Mouse (Mus musculus): ENCODE measurements at regions not wholly inside any gene's neighbourhood (a gene's known extent, or its start where the extent isn't known, plus 50 kb on each side); places are given as distances from the start of the nearest gene placed in this dataset.

DNA sequence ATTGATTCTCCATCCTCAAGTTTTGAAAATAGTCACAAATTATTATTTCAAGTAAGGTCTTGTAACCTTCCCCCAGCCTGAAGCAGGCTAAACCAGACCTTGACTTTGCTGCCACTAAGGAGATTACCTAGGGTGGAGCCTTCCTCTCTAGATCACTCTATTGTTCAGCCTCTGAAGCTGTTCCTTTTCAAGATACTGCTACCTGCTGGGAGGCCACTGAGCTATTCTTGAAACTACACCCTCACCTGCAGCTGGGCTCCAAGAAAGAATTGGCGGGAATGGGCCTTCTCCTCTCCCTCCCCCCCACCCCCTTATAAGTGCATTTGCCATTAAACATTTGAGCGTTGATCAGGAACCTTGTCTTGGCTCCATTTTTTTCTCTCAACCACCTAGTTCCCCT is 534.2 kb upstream of the Dmac1 start:
- WGBS, result 36% methylated on average over 2 of the region's 2 CpGs

DNA sequence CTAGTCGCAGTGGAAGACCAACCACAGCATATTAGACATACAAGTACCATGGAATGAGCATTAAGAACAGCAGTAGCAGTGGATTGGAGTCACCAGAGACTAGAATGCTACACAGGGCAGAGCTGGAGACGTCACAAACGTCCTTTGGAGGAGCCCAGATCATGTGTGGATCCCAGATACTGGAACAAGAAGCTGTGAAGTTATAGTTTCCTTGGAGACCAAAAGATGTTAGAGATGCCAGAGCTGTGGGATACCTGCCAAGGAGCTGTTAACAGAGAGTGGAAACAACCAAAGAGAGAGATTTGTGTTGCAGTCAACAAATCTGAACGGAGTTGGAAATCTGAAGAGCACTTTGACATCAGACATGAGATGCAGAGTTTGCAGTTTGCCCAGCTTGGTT is 523.8 kb upstream of the Dmac1 start:
- Histone ChIP-seq H3K27me3 (replicated peaks) (no peaks in the 10 kb centered on the region), H3K4me3 (no peak overlapping the region), H3K27ac (no peak overlapping the region), H3K36me3 (replicated peaks) (no peaks in the 10 kb centered on the region), H3K9me3 (no peaks in the 10 kb centered on the region), H3K4me2 (no peak overlapping the region), H3K9ac (no peak overlapping the region), H3K4me1 (no peaks in the 10 kb centered on the region)
- 84% methylated on average over 4 of the region's 4 CpGs for WGBS
- ATAC-seq (replicated peaks), result no peak

More for the DNA sequence above, 534.2 kb upstream of the Dmac1 start:
- no peaks in the 10 kb centered on the region for H3K4me1 ChIP-seq
- H3K9ac ChIP-seq, result no peak overlapping the region
- H3K9me3 ChIP-seq, result no peaks in the 10 kb centered on the region
- H3K4me3 ChIP-seq, result no peak overlapping the region
- H3K4me2 ChIP-seq, result no peak overlapping the region
- no peak overlapping the region for H3K27ac ChIP-seq
- H3K36me3 ChIP-seq (replicated peaks), result no peaks in the 10 kb centered on the region
- ATAC-seq (replicated peaks), result no peak
- H3K27me3 ChIP-seq (replicated peaks), result no peaks in the 10 kb centered on the region

DNA sequence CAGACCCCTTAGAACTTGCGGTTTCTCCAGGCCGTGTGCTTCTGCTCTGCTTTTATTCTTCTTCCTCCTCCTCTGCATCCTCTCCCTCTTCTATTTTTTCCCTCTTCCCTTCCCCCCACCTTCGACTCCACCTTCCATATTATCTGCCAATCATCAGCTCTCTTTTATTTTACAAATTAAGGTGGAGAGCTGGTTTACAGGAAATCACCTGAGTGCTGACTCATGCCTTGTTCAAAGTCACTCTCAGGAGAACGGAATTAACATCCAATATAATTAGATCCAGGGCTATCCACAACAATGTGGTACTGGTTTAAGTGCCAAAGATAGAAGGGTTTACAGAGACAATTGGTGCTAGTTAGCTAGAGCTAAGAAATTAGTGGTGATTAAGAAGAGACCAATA is 523.1 kb upstream of the Dmac1 start:
- H3K4me2 ChIP-seq, result no peak overlapping the region
- no peaks in the 10 kb centered on the region for H3K36me3 ChIP-seq (replicated peaks)
- WGBS, result 91% methylated on average over 4 of the region's 4 CpGs
- H3K27me3 ChIP-seq (replicated peaks), result no peaks in the 10 kb centered on the region
- H3K9me3 ChIP-seq, result no peaks in the 10 kb centered on the region
- no peak for ATAC-seq (replicated peaks)
- no peak overlapping the region for H3K9ac ChIP-seq
- no peak overlapping the region for H3K27ac ChIP-seq
- H3K4me3 ChIP-seq, result no peak overlapping the region
- H3K4me1 ChIP-seq, result no peaks in the 10 kb centered on the region

DNA sequence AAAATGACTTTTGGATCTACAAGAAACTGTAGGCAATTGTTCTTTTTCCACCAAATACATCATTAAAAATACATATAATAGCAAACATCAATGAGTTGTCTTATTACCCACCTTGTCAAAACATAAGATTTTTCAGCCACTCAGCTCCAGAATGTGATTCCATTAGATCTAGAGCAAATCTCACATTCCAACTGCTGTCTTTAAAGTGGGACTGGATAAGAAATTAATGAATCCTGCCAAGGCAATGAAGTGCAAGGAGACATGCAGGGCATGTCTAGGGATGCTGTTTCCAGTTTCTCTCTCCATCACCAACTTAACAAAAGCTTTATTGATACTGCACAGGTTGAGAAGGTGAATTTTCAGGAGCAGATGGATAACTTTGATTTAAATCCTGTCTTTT is 513.7 kb upstream of the Dmac1 start:
- no peaks in the 10 kb centered on the region for H3K36me3 ChIP-seq (replicated peaks)
- ATAC-seq (replicated peaks), result no peak
- no peaks in the 10 kb centered on the region for H3K27me3 ChIP-seq (replicated peaks)
- no peak overlapping the region for H3K27ac ChIP-seq
- no peak overlapping the region for H3K9ac ChIP-seq
- no peak overlapping the region for H3K4me2 ChIP-seq
- no peaks in the 10 kb centered on the region for H3K4me1 ChIP-seq
- H3K9me3 ChIP-seq, result no peaks in the 10 kb centered on the region
- no peak overlapping the region for H3K4me3 ChIP-seq

DNA sequence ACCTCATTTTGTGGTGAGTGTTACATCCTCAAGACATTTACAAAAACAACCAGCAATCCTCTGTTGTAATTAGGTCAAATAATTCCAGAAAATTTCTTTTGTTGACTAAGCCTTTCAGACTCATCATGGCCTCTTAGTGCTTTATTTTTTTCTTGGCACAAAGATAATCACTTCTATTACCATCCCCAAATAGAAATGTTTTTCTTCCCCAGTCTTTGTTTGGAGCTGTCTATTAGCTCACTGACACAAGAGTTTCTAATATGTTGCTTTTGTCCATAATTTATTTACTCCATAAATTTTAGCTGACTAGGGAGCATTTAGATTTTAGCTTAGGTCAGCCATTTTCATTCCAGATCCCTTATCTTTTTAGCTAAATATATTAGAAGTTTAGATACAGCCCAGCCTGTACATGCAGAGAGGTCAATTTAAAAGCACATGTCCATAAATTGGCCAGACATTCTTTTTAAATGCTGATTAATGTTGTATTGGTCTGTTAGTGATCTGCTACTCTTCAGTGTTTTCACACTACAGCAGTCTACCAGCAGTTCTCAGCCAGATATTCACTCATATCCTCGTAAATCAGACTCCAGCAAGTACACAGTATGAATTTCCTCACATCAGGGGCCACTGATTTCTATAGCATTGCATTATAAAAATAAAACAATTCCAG is 513.0 kb upstream of the Dmac1 start:
- no peak overlapping the region for H3K27ac ChIP-seq
- ATAC-seq (replicated peaks), result no peak
- H3K4me2 ChIP-seq, result no peak overlapping the region
- no peak overlapping the region for H3K9ac ChIP-seq
- no peaks in the 10 kb centered on the region for H3K36me3 ChIP-seq (replicated peaks)
- H3K9me3 ChIP-seq, result no peaks in the 10 kb centered on the region
- H3K4me1 ChIP-seq, result no peaks in the 10 kb centered on the region
- H3K4me3 ChIP-seq, result no peak overlapping the region
- no peaks in the 10 kb centered on the region for H3K27me3 ChIP-seq (replicated peaks)
- 82% methylated on average over 1 of the region's 1 CpGs for WGBS

DNA sequence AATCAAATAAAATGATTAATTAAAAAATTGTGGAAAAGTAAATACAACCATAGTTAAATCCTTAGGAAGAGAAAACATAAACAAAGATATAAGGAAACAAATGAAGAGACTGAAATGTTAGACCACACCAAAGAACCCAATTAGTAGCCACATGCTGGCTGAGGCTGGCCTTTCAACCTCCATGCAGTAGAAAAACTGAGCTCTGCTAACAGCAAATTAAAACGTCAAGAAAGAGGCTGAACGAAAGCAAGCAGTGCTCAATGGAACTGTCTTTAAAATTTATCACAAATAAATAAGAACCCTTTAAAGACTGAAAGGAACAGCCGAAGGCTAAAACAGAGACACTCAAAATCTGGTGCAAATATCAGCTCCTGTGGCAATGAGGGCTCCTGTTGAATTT is 509.3 kb upstream of the Dmac1 start:
- H3K4me3 ChIP-seq, result no peak overlapping the region
- H3K4me1 ChIP-seq, result no peaks in the 10 kb centered on the region
- H3K9me3 ChIP-seq, result no peaks in the 10 kb centered on the region
- no peak for ATAC-seq (replicated peaks)
- WGBS, result 50% methylated on average over 3 of the region's 3 CpGs
- H3K27me3 ChIP-seq (replicated peaks), result no peaks in the 10 kb centered on the region
- H3K36me3 ChIP-seq (replicated peaks), result no peaks in the 10 kb centered on the region
- H3K27ac ChIP-seq, result no peak overlapping the region
- H3K4me2 ChIP-seq, result no peak overlapping the region
- H3K9ac ChIP-seq, result no peak overlapping the region

DNA sequence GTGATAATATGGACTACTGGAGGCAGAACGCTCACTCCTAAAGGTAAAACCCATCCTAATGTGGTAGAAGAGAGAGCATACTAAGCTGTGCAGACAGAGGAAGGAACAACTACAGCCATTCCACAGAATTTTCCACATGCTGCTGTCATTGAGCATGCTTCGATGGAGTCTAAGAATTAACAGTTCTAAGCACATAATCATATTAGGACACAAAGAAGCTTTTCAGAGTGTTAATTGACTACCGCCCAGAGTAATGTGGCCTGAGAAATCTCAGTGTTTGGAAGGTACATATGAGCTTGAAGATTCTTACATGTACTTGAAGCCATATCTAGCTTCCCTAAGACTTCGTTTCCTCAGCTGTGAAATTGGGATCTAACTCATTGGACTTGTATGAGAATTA is 508.3 kb upstream of the Dmac1 start:
- no peaks in the 10 kb centered on the region for H3K27me3 ChIP-seq (replicated peaks)
- no peak for ATAC-seq (replicated peaks)
- no peak overlapping the region for H3K4me3 ChIP-seq
- no peak overlapping the region for H3K27ac ChIP-seq
- no peaks in the 10 kb centered on the region for H3K9me3 ChIP-seq
- no peaks in the 10 kb centered on the region for H3K4me1 ChIP-seq
- no peak overlapping the region for H3K9ac ChIP-seq
- WGBS, result 70% methylated on average over 4 of the region's 4 CpGs
- H3K36me3 ChIP-seq (replicated peaks), result no peaks in the 10 kb centered on the region
- H3K4me2 ChIP-seq, result no peak overlapping the region

DNA sequence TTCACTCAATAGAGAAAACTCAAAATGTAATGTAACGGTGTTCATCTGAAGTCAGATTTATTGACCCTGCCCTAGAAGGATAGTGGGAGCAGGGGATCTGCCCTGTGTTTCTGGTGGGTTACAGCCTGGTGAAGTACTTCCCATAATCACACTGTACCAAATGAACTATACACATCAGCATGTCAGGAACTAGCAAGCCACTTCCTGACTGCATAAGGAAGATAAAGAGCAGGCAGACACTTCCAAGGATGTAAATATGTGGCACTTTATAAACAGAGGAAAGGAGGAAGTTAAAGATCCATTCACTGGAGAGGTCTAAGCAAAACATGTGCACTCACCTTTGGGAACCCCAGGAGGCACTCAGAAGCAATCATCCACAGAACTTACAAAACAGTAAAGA is 501.4 kb upstream of the Dmac1 start:
- Histone ChIP-seq H3K27ac (no peak overlapping the region), H3K4me3 (no peak overlapping the region), H3K4me1 (no peaks in the 10 kb centered on the region), H3K4me2 (no peak overlapping the region), H3K9me3 (no peaks in the 10 kb centered on the region), H3K9ac (no peak overlapping the region), H3K36me3 (replicated peaks) (no peaks in the 10 kb centered on the region), H3K27me3 (replicated peaks) (no peaks in the 10 kb centered on the region)
- no peak for ATAC-seq (replicated peaks)
- WGBS, result 95% methylated on average over 1 of the region's 1 CpGs

DNA sequence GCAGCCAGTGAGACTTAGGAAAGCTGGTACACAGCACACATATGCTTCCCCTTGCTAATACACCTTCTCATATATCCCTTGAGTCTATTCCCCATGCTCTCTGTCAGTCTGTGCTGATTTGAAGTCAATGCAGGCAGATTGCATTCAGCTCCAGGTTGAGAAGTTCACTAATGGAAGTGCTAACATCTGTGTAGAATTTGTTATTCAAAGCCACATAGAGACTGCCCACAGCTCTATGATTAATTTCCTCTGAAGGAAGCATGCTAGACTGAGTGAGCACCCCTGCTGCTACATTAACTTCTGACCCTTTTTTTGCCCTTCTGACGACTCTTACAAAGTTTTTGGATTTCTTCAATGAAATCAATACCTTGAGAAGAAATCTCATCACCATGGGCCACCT is 486.0 kb upstream of the Dmac1 start:
- Histone ChIP-seq H3K4me2 (no peak overlapping the region), H3K27ac (no peak overlapping the region), H3K27me3 (replicated peaks) (no peaks in the 10 kb centered on the region), H3K4me3 (no peak overlapping the region), H3K36me3 (replicated peaks) (no peaks in the 10 kb centered on the region), H3K9ac (no peak overlapping the region), H3K4me1 (0 out of 2 replicates have a peak, but pooled peaks cover 4% of the 10 kb centered on the region), H3K9me3 (no peaks in the 10 kb centered on the region)
- ATAC-seq (replicated peaks), result no peak
- 46% methylated on average over 1 of the region's 1 CpGs for WGBS

DNA sequence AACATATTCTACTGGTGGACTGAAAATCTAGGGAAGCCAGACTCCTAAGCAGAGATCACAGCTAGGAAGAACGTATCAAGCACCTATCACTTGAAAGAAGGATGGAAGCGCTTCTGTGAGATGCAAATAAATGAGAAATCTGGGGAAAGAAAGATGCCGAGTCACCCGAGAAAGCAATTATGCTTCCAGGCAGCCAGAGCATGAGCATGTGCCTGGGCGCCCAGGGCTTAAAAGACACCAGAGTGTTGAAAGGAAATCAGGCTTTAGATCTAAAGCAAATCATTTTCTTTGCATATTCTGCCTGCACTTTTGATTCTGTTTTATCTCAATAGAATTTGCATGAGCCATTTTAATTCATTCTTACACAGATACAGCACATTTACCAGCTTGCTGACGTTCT is 466.5 kb upstream of the Dmac1 start:
- no peaks in the 10 kb centered on the region for H3K27me3 ChIP-seq (replicated peaks)
- H3K9me3 ChIP-seq, result no peaks in the 10 kb centered on the region
- H3K4me1 ChIP-seq, result no peaks in the 10 kb centered on the region
- no peak overlapping the region for H3K4me2 ChIP-seq
- peak; percentile 78 for ATAC-seq (replicated peaks)
- H3K36me3 ChIP-seq (replicated peaks), result no peaks in the 10 kb centered on the region
- H3K9ac ChIP-seq, result no peak overlapping the region
- WGBS, result 33% methylated on average over 6 of the region's 6 CpGs
- H3K27ac ChIP-seq, result no peak overlapping the region
- H3K4me3 ChIP-seq, result no peak overlapping the region

DNA sequence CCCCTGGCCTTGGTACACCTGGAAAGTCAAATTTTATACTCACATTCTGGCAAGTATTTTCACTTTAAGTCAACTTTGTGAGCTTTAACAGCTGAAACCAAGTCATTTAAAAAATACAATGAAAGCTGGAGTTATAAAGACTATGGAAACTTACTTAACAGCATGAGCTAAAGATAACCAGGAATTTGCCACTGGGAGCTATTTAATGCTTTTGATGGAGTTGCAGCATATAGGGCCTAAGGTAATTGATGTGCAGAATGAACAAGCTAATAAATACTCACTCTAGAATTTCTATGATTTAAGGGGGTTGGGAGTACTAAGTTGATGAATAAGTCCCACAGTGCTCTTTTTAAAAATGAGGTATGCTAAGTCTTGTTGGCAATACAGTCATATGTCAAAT is 463.5 kb upstream of the Dmac1 start:
- Histone ChIP-seq H3K4me1 (no peaks in the 10 kb centered on the region), H3K27me3 (replicated peaks) (no peaks in the 10 kb centered on the region), H3K9ac (no peak overlapping the region), H3K27ac (no peak overlapping the region), H3K4me2 (no peak overlapping the region), H3K9me3 (no peaks in the 10 kb centered on the region), H3K4me3 (no peak overlapping the region), H3K36me3 (replicated peaks) (no peaks in the 10 kb centered on the region)
- no peak for ATAC-seq (replicated peaks)

DNA sequence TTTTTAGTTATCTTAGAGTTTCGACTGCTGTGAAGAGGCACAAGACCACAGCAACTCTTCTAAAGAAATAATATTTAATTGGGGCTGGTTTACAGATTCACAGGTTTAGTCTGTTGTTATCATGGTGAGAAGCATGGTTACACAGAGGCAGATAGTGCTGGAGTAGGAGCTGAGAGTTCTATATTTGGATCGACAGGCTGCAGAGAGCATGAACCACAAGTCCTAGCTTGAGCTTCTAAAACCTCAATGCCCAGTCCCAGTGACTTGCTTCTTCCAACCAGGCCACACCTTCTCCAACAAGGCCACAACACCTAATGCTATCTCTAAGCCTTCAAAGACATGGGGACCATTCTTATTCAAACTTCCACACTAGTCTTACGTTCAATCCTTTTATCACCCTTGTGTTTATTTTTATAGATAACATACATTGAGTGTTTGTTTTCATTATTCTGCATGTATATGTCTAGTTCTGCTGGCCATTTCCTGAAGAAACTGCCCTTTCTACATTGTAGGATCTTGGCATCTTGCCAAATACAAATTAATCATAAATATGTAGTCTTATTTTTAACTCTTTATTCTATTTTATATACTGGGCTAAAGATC is 452.8 kb upstream of the Dmac1 start:
- Histone ChIP-seq H3K27ac (no peak overlapping the region), H3K27me3 (replicated peaks) (no peaks in the 10 kb centered on the region), H3K9ac (no peak overlapping the region), H3K36me3 (replicated peaks) (no peaks in the 10 kb centered on the region), H3K9me3 (no peaks in the 10 kb centered on the region), H3K4me1 (no peaks in the 10 kb centered on the region), H3K4me2 (no peak overlapping the region), H3K4me3 (no peak overlapping the region)
- ATAC-seq (replicated peaks), result no peak
- 86% methylated on average over 3 of the region's 3 CpGs for WGBS

DNA sequence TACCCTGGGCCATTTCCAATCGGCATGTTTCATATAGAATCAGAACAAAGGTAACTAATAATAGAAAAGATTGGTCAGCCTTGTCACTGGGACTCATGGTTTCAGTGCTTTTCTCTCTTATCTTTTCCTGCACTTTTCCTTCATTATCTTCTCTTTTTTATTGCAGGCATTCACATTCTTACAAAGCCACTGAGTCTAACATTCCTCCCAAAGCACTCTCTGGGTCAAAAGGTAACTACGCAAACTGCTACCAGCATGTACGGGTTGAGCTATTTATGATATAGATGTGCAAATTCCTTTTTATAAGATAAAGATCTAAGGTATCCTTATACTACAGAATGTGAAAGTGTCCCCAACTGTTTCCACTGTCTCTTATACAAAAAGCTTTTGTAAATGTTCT is 436.5 kb upstream of the Dmac1 start:
- no peaks in the 10 kb centered on the region for H3K27me3 ChIP-seq (replicated peaks)
- H3K9me3 ChIP-seq, result no peaks in the 10 kb centered on the region
- 91% methylated on average over 3 of the region's 3 CpGs for WGBS
- H3K4me2 ChIP-seq, result no peak overlapping the region
- H3K36me3 ChIP-seq (replicated peaks), result no peaks in the 10 kb centered on the region
- no peaks in the 10 kb centered on the region for H3K4me1 ChIP-seq
- H3K9ac ChIP-seq, result no peak overlapping the region
- ATAC-seq (replicated peaks), result no peak
- no peak overlapping the region for H3K27ac ChIP-seq
- no peak overlapping the region for H3K4me3 ChIP-seq

Measured in midbrain, embryonic 15.5 days (tissue).